Mouse (Mus musculus) spleen, postnatal 10 days (tissue): ENCODE measurements around the gene Lin54.
"Not testable (repeated sequence)": the region's sequence is repeated elsewhere in the genome, so short reads cannot be mapped to it uniquely, and the experiment has no call there.

Experiments
- DNase-seq, 2 experiments: peaks; one replicate each; pipeline ENCODE4 v3.0.0; 2021 to 2022; ENCODE audit warnings: low spot score in 2 of 2

Lin54 gene

GRCm38 (mm10) chr5:100489340-100489739 lies 11.1 kb downstream of the Lin54 start:
- DNase-seq, result no peak

- DNase-seq, result no peak
These were observed 12.2 kb downstream of the Lin54 start for GRCm38 (mm10) chr5:100488231-100488630.

- DNase-seq, result no peak
These were observed 13.3 kb downstream of the Lin54 start for GRCm38 (mm10) chr5:100487120-100487519.

- DNase-seq, result no peak
These were observed 16.9 kb downstream of the Lin54 start for GRCm38 (mm10) chr5:100483569-100483968.

GRCm38 (mm10) chr5:100477604-100478003 lies 22.8 kb downstream of the Lin54 start:
- DNase-seq, result no peak

GRCm38 (mm10) chr5:100476328-100476727 lies 24.1 kb downstream of the Lin54 start:
- no peak for DNase-seq

- no peak for DNase-seq
These were observed 33.1 kb downstream of the Lin54 start for GRCm38 (mm10) chr5:100467336-100467735.

- no peak for DNase-seq
These were observed 33.8 kb downstream of the Lin54 start for GRCm38 (mm10) chr5:100466624-100467023.

- DNase-seq, result no peak
These were observed 38.1 kb downstream of the Lin54 start for GRCm38 (mm10) chr5:100462374-100462773.

GRCm38 (mm10) chr5:100461526-100461925 lies 38.9 kb downstream of the Lin54 start:
- no peak for DNase-seq

GRCm38 (mm10) chr5:100459468-100459867 lies 41.0 kb downstream of the Lin54 start:
- DNase-seq, result no peak

- DNase-seq, result no peak
These were observed 48.6 kb downstream of the Lin54 start for GRCm38 (mm10) chr5:100451871-100452270.

GRCm38 (mm10) chr5:100438796-100439195 lies 61.6 kb downstream of the Lin54 start:
- no peak for DNase-seq

- DNase-seq, result no peak
These were observed 62.5 kb downstream of the Lin54 start for GRCm38 (mm10) chr5:100437917-100438316.

GRCm38 (mm10) chr5:100437086-100437485 lies 63.4 kb downstream of the Lin54 start:
- DNase-seq, result peak in 1 of 2 experiments; percentile 19

- DNase-seq, result no peak
These were observed 69.5 kb downstream of the Lin54 start for GRCm38 (mm10) chr5:100430966-100431365.

- peak in 1 of 2 experiments; percentile 33 for DNase-seq
These were observed 70.4 kb downstream of the Lin54 start for GRCm38 (mm10) chr5:100430076-100430390.

GRCm38 (mm10) chr5:100429344-100430075 lies 70.9 kb downstream of the Lin54 start:
- DNase-seq, result peak; percentile 80 to 91

GRCm38 (mm10) chr5:100428734-100429343 lies 71.6 kb downstream of the Lin54 start:
- DNase-seq, result no peak

GRCm38 (mm10) chr5:100428031-100428733 lies 72.3 kb downstream of the Lin54 start:
- DNase-seq, result no peak

GRCm38 (mm10) chr5:100427276-100427675 lies 73.2 kb downstream of the Lin54 start:
- no peak for DNase-seq

GRCm38 (mm10) chr5:100425823-100426222 lies 74.6 kb downstream of the Lin54 start:
- DNase-seq, result not testable (repeated sequence)

GRCm38 (mm10) chr5:100424252-100424651 lies 76.2 kb downstream of the Lin54 start:
- DNase-seq, result no peak
